Mouse (Mus musculus) forelimb bud, embryonic 11.5 days (tissue): ENCODE measurements around the gene Lin54.

Experiments used
- DNase-seq: peaks from one replicate; pipeline ENCODE4 v3.0.0-alpha.2; 2012; ENCODE audit warnings: low read depth, low spot score

Lin54 gene

DNA sequence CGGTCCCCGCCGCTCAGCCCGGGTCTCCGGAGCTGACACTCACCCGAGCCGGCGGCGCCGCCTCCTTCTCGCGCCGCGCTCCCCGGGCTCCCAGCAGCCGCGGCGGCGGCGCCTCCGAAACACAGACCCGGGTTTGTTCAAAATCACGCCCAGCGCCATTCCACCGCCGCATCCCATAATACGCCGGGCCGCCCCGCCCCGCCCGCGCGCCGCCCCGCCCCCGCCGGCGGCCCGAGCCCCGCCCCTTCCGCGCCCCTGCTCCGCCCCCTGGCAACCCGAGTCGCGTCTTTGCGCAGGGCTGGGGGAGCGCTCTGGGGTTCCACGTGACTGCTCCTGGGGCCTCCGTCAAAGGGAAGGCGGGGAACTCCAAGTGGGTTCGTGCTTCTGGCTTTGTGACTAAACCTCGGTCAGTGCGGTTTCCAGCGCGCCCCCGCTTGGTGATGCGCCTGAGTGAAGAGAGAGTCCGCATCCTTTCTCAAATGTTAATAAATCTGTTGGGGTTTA is at the start of gene Lin54:
TSS of gene Lin54 (minus strand) at position 182 of the 504 bp plus-strand sequence.
- peak; percentile 92 for DNase-seq

DNA sequence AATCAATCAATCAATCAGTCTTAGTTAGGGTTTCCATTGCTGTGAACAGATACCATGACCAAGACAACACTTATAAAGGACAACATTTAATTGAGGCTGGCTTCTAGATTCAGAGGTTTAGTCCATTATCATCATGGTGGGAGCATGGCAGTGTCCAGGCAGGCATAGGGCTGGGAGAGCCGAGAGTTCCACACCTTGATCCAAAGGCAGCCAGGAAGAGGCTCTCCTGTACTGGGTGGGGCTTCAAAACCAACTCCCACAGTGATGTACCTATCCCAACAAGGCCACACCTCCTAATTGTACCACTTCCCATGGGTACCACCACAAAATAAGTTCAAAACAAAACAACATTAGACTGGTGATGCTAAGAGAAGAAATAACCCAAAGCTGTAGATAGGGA is 49.7 kb upstream of the Lin54 start:
- no peak for DNase-seq

DNA sequence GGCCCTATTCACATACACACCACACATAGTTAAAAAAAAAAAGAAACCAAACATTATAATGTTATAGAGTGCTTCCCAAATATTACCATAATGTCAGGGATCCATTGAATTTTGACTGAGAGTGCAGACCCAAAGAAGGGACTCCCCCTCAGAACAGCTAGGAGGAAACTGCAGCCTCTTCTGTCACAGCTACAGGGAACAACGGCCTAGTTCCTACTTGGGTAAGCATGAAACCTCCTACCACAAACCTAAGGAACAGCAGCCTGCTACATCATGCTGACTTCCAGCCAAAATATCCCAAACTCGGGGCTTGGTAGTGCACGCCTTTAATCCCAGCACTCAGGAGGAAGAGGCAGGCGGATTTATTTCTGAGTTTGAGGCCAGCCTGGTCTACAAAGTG is 48.9 kb upstream of the Lin54 start:
- no peak for DNase-seq

DNA sequence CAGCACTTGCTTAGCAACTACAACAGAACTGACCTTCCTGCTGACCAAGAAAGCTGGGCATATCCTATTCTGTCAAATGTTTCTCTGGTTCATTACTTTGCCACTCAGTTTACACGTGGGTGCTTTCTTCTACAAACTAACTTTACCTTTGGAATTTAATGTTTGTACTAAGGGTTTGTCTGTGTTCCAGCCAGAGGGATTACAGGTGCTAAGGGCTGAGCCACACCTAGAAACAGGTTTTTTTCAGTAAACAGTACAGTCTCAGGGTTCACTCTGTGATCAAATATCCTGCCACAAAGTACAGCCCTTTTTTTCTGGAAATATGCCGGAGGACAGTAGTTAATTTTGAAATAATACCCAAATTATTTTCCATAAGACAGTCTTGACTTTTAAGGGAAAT is 47.8 kb upstream of the Lin54 start:
- no peak for DNase-seq

DNA sequence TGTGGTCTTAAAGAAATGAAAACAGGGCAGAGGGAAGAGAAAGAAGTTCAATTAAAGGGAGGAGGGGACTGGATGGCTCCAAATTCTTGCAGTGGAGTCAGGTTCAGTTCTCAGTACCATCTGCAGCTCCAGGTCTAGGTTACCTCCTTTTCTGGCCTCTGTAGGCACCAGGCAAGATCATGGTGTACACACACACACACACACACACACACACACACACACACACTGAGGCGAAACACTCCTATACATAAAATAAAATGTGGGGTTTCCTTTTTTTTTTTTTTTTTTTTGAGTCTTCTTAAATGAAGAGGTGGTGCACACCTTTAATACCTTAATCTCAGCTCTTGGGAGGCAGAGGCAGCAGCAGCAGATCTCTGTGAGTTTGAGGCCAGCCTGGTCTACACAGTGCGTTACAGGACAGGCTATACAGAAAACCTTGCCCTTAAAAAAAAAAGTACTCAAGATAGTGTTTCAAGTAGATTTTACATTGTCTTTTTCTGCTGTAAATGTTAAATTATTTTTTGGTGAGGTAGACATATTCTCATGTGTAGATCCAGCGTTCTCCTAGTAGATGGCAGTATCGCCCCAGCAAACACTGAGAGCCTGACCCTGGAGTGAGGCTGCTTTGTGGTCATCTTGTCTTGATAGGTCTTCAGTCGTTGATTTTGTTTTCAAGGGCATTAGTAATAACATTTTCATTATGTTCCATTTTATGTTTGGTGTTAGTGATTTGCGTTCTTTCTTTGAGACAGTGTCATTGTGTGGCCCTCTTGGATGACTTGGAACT is 46.0 kb upstream of the Lin54 start:
- no peak for DNase-seq

DNA sequence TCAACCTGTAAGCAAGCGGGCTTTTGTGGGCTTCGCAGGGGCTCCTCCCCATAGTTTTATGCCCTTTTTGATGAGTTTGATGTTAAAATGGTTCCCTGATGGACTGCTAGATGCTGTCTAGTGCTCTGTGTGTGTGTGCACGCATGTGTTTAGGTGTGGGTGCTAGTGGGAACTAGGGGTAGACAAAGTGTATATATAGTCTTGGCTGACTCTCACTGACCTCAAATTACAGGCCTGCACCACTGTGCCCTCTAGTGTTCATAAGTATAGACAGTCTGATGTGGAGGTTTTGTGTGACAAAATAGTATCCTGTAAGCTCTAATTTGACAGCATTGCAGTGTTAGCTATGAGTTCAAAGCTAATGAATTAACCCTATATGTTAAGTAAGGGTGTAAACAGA is 36.2 kb upstream of the Lin54 start:
- peak; percentile 35 for DNase-seq

DNA sequence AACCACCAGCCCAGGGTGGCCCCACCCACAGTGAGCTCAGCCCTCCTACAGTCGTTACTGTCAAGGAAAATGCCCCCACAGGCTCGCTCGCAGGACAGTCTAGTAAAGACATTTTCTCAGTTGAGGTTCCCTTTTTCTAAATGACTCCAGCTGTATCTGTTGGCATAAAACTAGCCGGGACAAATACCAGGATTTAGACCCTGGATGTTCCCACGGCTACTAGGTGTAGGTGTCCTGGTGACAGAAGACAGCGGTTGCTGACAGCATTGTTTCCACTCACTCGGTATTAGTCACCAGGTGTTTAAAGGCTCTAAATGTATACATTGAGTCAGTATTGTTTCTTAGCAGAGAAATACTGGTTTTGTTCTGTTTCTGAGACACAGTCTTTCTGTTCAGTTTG is 35.4 kb upstream of the Lin54 start:
- DNase-seq: no peak

DNA sequence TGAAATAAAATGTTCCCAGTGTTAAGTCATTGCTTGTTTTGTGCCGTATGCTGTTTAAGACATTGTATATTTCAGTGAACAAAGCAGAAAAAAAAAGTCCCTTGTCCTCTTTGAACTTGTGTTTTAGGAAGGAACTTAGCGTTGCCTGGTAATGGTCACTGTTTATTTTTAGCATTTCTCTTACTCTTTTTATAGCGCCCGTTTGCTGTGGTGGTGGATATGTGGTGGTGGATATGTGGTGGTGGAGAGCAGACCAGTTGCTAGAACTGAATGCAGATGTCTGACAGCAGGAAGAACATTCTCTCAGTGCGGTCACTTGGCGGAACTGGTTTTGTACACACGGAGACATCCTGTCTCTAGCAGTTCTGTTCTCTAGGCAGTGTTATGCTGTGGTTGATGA is 25.7 kb upstream of the Lin54 start:
- DNase-seq: no peak

DNA sequence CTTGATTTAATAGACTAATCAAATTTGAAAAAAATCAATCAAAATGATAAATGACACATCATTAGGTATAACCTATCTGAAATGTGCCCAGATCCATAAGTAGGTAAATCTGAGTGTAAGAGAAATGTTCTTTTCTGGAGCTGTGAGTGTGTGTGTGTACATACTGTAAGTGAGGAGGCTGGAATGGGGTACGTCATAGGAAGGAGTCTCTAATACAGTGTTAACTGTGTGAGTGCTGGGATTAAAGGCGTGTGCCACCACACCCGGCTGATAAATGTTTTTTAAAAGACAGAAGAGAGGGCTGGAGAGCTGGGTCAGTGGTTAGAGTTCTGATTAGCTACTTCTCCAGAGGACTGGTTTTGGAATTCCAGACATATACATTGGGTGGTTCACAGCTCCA is 25.2 kb upstream of the Lin54 start:
- no peak for DNase-seq

DNA sequence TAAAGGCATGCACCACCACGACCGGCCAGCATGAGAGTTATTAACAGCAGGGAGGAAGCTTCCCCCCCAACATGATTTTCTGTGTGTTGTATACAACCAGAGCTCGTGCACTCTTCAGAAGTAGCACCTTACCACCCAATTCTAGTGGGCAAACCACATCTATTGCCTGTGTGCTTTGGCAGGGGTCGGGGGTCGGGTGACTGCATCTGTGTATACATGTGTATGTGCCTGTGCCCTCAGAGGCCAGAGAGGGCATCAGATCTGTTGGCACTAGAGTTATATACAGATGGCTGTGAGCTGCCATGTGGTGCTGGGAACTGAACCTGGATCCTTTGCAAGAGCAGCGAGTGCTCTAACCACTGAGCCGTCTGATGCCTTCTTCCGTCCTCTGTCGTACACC is 24.5 kb upstream of the Lin54 start:
- DNase-seq: no peak

DNA sequence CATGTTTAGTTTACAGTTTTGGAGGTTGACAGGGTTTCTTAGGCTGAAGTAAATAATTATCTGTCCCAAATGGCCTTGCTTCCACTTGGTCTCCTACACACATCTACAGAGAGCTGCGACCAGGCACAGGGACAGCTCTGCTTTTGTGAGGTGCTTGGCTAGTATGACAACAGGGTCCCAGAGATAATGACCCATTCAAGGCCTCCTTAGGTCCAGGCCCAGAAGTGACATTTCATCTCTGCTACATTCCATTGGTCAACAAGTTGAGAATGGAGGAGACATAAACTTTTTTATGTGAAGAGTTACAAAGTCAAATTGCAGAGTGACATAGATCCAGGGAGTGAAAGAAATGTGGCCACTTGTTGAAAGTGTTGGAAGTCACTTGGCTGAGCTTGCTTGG is 22.9 kb upstream of the Lin54 start:
- no peak for DNase-seq

DNA sequence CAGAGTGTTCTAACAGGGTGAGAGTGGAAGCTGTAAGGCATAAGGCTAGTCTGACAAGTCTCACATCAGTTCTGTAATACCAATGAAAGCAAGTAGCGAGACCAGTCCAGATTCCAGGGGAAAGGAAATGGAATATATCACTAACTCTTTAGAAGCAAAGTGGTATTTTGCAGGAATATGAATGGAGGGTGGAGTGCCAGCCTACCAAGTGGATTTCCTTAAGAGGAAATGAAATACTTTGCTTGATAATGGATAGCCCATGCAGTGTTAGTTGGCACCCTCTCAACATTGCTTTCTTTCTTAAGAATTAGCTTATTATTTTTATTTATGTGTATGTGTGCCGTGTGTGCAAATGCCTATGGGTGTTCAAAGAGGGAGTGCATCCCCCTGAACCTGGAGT is 19.8 kb upstream of the Lin54 start:
- DNase-seq: no peak

DNA sequence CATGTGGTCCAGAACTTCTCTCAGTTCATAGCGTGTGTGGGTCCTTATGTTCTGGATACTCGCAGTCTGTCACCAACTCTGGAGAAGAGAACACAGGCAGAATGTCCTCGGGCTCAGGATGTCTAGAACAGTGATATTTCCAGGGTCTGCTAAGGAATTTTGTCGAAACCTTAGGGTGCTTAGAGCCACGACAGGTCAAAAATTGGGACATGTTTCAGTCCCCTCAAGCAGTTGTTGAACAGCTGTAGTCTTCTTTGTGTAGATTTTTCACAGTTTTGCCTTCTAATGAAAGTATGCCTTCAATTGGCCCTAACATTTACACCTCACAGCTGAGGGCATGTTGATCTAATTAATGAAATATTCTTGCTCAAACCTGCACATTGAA is 18.6 kb upstream of the Lin54 start:
- no peak for DNase-seq

DNA sequence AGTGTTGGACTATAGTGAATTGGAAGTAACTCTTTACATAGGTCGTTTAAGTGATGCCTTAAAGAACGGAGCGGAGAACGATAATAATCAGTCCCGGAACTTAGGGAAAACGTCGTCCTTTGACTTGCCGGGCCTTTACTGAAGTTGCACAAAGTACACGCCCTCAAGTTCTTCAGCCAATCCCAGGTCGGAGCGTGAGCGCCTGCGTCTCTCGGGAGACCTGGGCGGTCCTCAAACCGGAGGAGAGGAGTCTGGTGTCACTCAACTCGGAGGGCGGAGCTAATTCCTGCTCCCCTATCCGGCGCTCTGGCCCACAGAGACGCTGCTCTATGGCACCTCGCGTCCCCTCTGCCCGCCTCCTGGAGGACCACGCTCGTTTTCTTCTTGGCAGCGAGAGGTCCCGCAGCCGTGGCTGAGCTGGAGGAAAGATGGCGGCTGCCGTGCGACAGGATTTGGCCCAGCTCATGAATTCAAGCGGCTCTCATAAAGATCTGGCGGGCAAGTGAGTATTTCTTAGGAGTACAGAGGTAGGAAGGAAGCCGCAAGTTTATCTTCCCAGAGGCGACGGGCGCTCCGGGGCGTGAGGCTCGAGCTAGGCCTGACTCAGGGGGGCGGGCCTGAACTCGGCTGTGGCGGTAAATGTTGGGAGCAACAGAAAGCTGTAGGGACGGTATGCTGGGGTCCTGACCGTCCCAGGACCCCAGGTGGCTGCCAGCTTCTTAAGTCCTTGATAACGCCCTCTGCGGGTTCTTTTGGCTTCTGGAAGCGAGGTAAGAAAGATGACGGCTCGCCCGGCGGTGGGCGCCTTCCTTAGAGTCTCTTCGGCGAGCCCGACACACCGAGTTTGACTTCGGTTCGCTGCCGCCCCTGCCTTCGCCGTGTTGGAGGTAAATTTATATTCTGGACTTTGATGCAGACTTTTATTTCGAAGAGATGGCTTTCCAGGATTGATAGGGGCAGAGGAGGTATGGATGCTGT is 17.9 kb upstream of the Lin54 start, which contains the start of gene Cops4:
TSS of gene Cops4 (plus strand) at position 261 of the 978 bp plus-strand sequence.
- DNase-seq: peak; percentile 99

DNA sequence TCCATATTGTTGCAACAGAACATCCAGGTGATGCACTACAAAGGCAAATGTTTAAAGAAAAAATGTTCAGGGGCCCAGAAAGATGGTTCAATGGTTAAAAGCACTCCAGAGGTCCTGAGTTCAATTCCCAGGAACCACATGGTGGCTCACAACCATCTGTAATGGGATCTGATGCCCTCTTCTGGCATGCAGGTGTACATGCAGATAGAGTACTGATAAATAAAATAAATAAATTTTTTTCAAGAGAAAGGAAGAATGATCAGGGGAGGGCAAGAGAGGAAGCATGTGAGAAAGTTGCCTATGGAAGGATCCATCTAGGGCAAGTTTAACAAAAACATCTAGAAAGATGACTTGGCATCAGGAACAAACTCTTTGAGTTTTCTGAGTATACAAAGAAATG is 12.1 kb upstream of the Lin54 start:
- DNase-seq: no peak

DNA sequence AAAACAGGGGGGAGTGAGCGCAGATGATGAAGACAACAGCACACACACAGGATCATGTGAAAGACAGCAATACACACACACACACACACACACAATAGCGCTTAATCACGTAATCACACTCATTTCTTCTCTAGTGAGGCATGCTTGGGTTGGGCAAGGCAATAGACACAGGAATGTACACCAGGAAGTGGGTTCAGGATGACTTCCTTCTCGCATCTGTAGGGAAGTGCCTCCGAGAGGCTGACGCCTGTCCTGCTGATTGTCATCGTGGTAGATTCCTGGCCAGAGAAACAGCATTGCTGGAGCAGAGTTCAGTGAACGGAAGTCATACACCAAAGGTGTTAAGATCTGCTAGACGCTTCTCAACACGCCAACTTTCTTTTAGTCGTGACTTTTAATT is 8.8 kb upstream of the Lin54 start:
- no peak for DNase-seq

DNA sequence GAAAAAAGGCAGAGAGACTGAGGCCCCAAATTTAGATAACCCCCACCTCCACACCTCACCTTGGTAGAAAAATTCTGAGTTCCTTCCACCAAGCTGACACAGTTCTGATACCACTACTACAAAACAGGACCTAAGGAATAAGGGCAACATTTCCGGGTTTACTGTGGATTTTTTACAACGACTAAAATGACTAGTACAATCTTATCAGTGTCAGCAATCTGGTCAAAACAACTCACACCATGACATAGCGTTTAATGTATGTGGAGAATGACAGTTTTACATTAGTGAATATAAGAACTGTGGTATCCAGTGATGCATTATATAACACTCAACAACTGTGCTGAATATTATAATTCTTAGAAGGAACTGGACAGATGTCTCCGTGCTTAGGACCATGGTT is 828 bp upstream of the Lin54 start:
- no peak for DNase-seq

DNA sequence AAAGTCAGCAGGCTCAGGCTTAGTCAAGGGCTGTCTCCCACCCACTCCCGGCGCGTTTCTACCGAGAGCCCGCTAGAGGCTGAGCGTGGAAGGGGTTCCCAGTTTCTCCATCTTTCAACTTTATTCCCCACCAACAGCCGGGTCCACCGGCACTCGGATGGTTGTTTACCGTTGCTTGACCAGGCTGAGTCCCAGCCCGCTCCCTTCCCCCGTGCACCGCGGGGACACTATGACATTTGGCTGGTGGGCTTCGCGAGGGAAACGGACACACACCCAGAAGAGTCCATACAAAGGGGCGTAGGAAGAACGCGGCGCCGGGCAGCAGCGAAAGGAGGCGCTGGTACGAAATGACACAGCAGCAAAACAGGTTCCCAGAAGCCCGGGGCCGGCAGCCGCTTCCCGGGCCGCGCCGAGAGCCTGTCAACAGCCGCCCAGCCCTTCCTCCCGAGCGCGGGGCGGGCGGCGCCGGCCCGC is 571 bp downstream of the Lin54 start:
- peak; percentile 35 for DNase-seq

DNA sequence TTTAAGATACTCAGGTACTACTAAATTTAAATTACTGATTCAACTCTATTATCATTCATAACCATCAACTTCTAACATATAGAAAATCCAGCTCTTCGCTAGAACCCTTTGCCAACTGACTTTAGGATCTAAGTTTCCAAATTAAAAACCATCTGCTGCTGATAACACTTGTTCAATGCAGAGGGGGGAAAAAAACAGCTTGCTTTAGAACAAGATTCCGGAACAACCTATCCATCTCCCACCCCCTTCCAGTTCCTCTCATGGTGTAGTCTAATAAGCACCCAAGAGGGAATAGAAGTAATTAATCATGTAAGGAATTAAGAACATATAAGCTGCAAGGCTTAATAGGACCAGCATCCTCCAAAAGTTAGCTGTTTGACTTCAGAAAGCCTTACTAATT is 1.2 kb downstream of the Lin54 start:
- DNase-seq: no peak

DNA sequence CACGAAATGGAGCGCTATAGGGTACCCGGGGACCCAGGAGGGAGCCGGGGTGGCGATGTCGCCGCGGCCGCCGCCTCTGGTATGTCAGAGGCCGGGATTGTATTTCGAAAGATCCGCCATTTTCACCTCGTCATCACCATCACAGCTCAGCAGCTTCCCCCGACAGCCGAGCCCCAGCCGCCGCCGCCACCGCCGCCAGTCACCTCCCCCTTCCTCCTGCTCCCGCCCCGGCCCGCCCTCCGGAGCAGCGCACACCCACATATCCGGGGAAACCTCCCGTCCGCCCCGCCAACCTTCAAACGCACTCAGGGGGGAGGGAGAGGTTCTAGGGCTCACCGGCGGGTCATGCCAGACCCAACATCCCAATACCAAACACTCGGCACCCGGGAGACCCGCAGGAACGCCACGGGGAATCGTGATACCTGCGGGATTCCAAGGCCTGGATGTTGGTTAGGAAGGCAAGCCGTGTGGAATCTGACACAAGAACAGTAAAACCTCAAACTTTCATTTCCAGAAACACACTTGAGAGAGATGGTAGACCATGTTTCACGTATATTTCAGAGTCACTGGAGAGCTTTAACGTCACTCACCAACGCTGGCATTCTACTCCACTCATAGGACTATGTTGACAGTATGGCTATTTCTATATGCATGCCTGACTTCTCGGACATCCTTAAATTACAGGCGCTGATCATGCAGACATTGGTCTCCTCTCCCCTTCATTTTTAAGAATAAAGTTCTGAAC is 1.8 kb downstream of the Lin54 start:
- peak; percentile 53 for DNase-seq

DNA sequence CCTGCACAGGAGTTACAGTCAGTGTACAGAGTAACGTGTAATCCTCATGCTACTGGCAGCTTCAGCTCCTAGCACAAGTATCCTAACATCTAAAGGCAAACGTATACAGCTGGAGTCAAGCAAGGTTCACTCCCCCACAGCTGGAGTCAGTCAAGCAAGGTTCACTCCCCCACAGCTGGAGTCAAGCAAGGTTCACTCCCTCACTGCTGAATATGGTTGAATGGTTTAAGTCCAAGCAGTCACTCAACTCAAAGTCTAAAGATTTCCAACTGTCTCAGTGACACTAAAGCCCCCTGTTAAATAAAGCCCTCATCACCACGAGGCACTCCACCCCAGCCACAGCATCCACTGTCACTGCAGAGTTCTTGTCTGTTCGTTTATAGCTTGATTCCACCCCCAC is 8.7 kb downstream of the Lin54 start:
- no peak for DNase-seq

DNA sequence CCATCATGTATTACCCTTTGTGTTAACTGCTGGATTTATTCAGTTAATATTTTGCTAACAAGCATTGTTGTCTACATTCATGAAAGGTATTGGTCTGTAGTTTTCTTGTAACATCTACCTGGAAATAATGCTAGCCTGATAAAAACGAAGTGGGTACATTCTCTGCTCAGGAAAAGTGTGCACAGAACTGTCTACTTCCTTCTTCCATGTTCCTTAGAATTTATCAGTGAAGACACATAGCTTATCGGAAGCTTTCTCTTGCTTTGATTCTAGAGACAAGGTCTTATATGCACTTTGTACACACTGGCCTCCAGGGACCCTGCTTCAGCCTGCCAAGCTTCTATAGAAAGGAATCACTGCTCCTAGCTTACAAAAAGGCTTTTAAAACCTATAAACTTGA is 11.1 kb downstream of the Lin54 start:
- DNase-seq: no peak
